Mouse (Mus musculus) intestine, embryonic 16.5 days (tissue): ENCODE measurements around the gene Adgre1. TPM values are rescaled to one million over a fixed set of nuclear protein-coding genes. Genes with fewer than 3 reads are reported as not detected.
A peak's percentile ranks its signal among the peaks of the same experiment; 100 is the strongest.
"Not testable (repeated sequence)": the region's sequence is repeated elsewhere in the genome, so short reads cannot be mapped to it uniquely, and the experiment has no call there.

Experiments used
- ATAC-seq: fragments of 200-750 bp; cut with Nextera tagmentation; 2 replicates; pipeline ENCODE4 v1.8.0; 2017; ENCODE audit warnings: moderate TSS enrichment, moderate library complexity
- H3K27ac ChIP-seq: fragments of 300-500 bp; sonication (generic); 2 replicates; pipeline ENCODE4 v1.5.1; 2014; ENCODE audit warnings: mild to moderate bottlenecking, low read length
- H3K27me3 ChIP-seq: fragments of 300-500 bp; sonication (generic); replicated peaks from 2 replicates; pipeline ENCODE4 v1.6.1; 2014; ENCODE audit warnings: low read length, control low read depth, mixed read lengths; ENCODE audit not compliant: control insufficient read depth, insufficient read depth
- H3K36me3 ChIP-seq: fragments of 300-500 bp; sonication (generic); 2 replicates; pipeline ENCODE4 v1.6.1; 2014; ENCODE audit warnings: low read length, control low read depth; ENCODE audit not compliant: control insufficient read depth, insufficient read depth
- H3K4me1 ChIP-seq: fragments of 300-500 bp; sonication (generic); 2 replicates; pipeline ENCODE4 v1.6.1; 2014; ENCODE audit warnings: low read length, control low read depth, mixed read lengths; ENCODE audit not compliant: control insufficient read depth, insufficient read depth
- H3K4me2 ChIP-seq: fragments of 300-500 bp; sonication (generic); 2 replicates; pipeline ENCODE4 v1.6.1; 2014; ENCODE audit warnings: low read depth, low read length, control low read depth
- H3K4me3 ChIP-seq: fragments of 300-500 bp; sonication (generic); 2 replicates; pipeline ENCODE4 v1.5.1; 2014; ENCODE audit warnings: mild to moderate bottlenecking, low read length
- H3K9ac ChIP-seq: fragments of 300-500 bp; sonication (generic); 2 replicates; pipeline ENCODE4 v1.6.1; 2014; ENCODE audit warnings: low read depth, low read length
- H3K9me3 ChIP-seq: fragments of 300-500 bp; sonication (generic); 2 replicates; pipeline ENCODE4 v1.6.1; 2016; ENCODE audit warnings: low read length, control low read depth; ENCODE audit not compliant: control insufficient read depth
- WGBS: fragments of 180-500 bp; shearing (Covaris S2); extraction: QIAGEN DNeasy Blood & Tissue Kit; methylation state at CpG from one replicate; pipeline ENCODE4 v1.1.7; 2014; 5-methylcytosine and 5-hydroxymethylcytosine counted together
- polyA plus RNA-seq: library from polyadenylated mRNA; unstranded; fragments of >200 nt; fragmentation: Nextera tagmentation; extraction: Ambion mirVana; gene quantifications from 2 replicates; pipeline ENCODE4 v1.2.1, GENCODE M21; 2015

Adgre1 gene
- 5.8 and 6.3 TPM in 2 replicates for polyA plus RNA-seq

DNA sequence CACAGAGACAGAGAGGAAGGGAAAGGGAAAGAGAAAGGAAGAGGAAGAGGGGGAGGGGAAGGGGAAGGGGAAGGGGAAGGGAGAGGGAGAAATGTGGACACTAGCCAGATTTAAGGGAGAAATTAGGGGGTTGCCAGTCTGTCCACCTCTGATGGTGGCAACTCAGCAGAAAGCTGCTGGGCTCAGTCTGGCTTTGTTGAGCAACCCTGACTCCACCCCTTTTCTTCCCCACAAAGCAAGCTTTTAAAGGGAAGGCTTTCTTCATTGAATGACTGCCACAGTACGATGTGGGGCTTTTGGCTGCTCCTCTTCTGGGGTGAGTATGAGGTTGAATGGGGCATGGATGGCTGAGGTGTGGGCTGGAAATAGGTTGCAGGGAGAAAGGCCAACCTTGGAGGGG, at the start of gene Adgre1:
Gene Adgre1, plus strand, starts transcription at position 251 of the 400 bp plus-strand sequence.
- no peaks in the 10 kb centered on the region for H3K36me3 ChIP-seq
- no peak within 1 kb of the TSS for H3K27ac ChIP-seq
- H3K4me1 ChIP-seq = no peaks in the 10 kb centered on the region
- no peaks in the 10 kb centered on the region for H3K9me3 ChIP-seq
- no peak for ATAC-seq
- no peaks in the 10 kb centered on the region for H3K27me3 ChIP-seq
- no peak within 1 kb of the TSS for H3K4me3 ChIP-seq
- no peak within 1 kb of the TSS for H3K4me2 ChIP-seq
- no peak within 1 kb of the TSS for H3K9ac ChIP-seq
- 43% methylated on average over 1 of the region's 1 CpGs for WGBS

DNA sequence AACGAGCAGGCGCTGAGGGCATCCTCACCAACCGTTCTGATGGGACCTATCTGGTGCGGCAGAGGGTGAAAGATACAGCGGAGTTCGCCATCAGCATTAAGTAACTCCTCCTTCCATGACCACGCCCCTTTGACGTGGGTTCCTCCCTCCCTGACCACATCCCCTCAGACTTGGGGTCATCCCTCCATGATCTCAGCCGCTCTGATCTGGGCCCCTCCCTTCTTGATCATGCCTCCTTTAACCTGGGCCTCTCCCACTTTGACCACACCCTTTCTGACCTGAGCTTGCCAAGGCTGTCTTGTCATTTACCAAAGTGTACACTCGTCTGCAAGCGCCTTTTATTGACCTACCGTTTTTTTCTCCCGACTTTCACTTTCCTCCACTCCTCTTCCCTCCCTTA, 46.7 kb upstream of the Adgre1 start:
- Histone ChIP-seq H3K9me3 (no peaks in the 10 kb centered on the region), H3K9ac (no peak overlapping the region), H3K36me3 (no peaks in the 10 kb centered on the region), H3K27me3 (no peaks in the 10 kb centered on the region), H3K4me1 (no peaks in the 10 kb centered on the region), H3K4me3 (no peak overlapping the region; the same call in 1 of the 2 replicates), H3K27ac (no peak overlapping the region), H3K4me2 (no peak overlapping the region)
- 33% methylated on average over 13 of the region's 13 CpGs for WGBS
- 0 out of 2 replicates have a peak, but pooled peaks have one; percentile 73 for ATAC-seq

DNA sequence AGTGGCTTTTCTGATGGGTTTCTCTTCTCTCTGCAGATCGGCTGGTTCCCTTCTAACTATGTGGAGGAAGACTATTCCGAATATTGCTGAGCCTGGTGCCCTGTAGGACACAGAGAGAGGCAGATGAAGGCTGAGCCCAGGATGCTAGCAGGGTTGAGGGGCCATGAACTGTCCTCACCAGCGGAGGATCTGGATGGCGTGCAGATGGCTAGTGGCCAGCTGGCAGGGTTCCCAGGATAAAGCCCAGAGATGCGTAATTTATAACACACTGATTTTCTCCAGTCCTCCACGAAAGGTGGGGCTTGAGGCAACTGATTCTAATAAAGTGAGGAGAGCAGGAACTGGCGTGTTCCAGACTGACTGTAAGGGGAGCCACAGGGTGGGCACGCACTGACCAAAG, 30.9 kb upstream of the Adgre1 start:
- no peaks in the 10 kb centered on the region for H3K36me3 ChIP-seq
- H3K4me2 ChIP-seq = no peak overlapping the region
- 47% methylated on average over 8 of the region's 8 CpGs for WGBS
- H3K4me3 ChIP-seq = no peak overlapping the region
- no peaks in the 10 kb centered on the region for H3K27me3 ChIP-seq
- H3K9ac ChIP-seq = no peak overlapping the region
- ATAC-seq = peak; percentile 26; the same call in 1 of the 2 replicates
- H3K27ac ChIP-seq = no peak overlapping the region
- no peaks in the 10 kb centered on the region for H3K9me3 ChIP-seq
- H3K4me1 ChIP-seq = no peaks in the 10 kb centered on the region

- WGBS = 33% methylated on average over 6 of the region's 6 CpGs
- no peak for ATAC-seq
- H3K36me3 ChIP-seq = no peaks in the 10 kb centered on the region
Measured at GRCm38 (mm10) chr17:57328944-57329343, 29.5 kb upstream of the Adgre1 start.

DNA sequence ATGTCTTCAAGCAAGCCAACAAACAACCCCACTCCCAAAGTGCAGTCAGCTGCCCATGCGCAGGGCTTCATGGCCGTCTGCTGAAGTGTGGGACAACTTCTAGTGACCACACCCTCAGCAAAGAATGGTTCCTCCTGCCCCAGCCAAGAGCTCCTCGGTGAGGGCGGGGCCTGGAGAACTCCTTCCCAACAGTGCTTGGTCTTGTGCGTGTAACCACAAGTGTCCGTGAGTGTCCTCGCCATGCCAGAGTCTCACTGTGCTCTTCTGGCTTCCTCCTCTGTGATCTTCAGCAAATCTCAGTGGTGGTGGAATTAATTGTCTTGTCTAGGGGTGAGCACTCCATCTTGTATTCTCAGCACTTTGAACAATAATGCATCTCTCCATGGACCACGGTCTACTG, 27.5 kb upstream of the Adgre1 start:
- Histone ChIP-seq H3K4me2 (no peak overlapping the region), H3K36me3 (no peaks in the 10 kb centered on the region), H3K4me1 (no peaks in the 10 kb centered on the region), H3K4me3 (no peak overlapping the region), H3K9me3 (no peaks in the 10 kb centered on the region), H3K27me3 (no peaks in the 10 kb centered on the region), H3K9ac (no peak overlapping the region), H3K27ac (no peak overlapping the region)
- 84% methylated on average over 8 of the region's 8 CpGs for WGBS
- ATAC-seq = no peak

More at GRCm38 (mm10) chr17:57328944-57329343, 29.5 kb upstream of the Adgre1 start:
- Histone ChIP-seq H3K9ac (no peak overlapping the region), H3K4me2 (no peak overlapping the region), H3K9me3 (no peaks in the 10 kb centered on the region), H3K27me3 (no peaks in the 10 kb centered on the region), H3K4me3 (no peak overlapping the region), H3K4me1 (no peaks in the 10 kb centered on the region), H3K27ac (no peak overlapping the region)

DNA sequence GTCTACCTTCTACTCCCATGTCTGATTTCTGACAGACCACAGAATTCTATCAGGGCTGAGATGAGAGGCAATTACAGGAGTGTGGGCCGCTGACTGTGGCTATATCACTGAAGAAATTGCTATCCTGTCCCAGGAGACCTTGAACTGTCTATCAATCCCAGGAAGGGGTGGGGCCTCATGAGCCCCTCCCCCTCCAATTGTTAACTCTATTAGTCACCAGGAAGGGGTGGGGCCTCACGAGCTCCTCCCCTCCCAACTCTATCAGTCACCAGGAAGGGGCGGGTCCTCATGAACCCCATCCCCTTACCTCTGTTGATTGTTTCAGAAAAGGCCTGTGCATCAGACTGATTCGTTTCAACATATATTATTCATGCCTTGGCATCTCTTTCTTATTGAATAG, 26.2 kb upstream of the Adgre1 start:
- WGBS = 72% methylated on average over 4 of the region's 4 CpGs
- no peak overlapping the region for H3K27ac ChIP-seq
- no peak overlapping the region for H3K4me2 ChIP-seq

GRCm38 (mm10) chr17:57334001-57334760, 24.3 kb upstream of the Adgre1 start:
- WGBS = 64% methylated on average over 9 of the region's 9 CpGs
- H3K27ac ChIP-seq = no peak overlapping the region
- H3K4me3 ChIP-seq = no peak overlapping the region
- H3K9me3 ChIP-seq = no peaks in the 10 kb centered on the region
- no peak overlapping the region for H3K4me2 ChIP-seq
- no peak overlapping the region for H3K9ac ChIP-seq
- 0 out of 2 replicates have a peak, but pooled peaks cover 2% of the 10 kb centered on the region for H3K27me3 ChIP-seq
- no peak; the same call in 1 of the 2 replicates for ATAC-seq
- H3K4me1 ChIP-seq = no peaks in the 10 kb centered on the region
- H3K36me3 ChIP-seq = no peaks in the 10 kb centered on the region

More for the DNA sequence above, 26.2 kb upstream of the Adgre1 start:
- H3K36me3 ChIP-seq = no peaks in the 10 kb centered on the region
- ATAC-seq = no peak
- H3K4me3 ChIP-seq = no peak overlapping the region
- no peaks in the 10 kb centered on the region for H3K4me1 ChIP-seq
- no peaks in the 10 kb centered on the region for H3K9me3 ChIP-seq
- 0 out of 2 replicates have a peak, but pooled peaks cover 2% of the 10 kb centered on the region for H3K27me3 ChIP-seq
- no peak overlapping the region for H3K9ac ChIP-seq

DNA sequence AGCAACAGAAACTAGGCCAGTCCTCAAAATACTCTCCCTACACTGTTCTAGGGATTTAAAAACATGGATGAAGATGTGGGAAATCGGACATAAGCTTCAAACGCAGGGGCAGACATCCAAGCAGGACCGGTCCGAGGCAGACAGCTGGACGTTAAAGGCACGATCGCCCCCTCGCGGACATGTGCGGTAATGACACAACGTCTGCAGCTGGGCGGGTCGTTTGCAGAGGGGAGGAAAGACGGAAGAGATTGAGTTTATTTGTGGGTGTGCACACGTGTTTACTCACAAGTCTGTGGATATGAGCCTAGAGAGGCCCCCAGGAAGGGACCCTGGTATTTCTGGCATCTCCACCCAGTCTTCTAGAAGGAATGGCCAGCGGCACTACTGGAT, 23.7 kb upstream of the Adgre1 start:
- H3K4me3 ChIP-seq = no peak overlapping the region
- H3K27me3 ChIP-seq = 0 out of 2 replicates have a peak, but pooled peaks cover 2% of the 10 kb centered on the region
- peak; percentile 32 for ATAC-seq
- no peaks in the 10 kb centered on the region for H3K4me1 ChIP-seq
- no peak overlapping the region for H3K9ac ChIP-seq
- no peaks in the 10 kb centered on the region for H3K36me3 ChIP-seq
- H3K27ac ChIP-seq = no peak overlapping the region
- no peaks in the 10 kb centered on the region for H3K9me3 ChIP-seq
- H3K4me2 ChIP-seq = no peak overlapping the region
- 6% methylated on average over 16 of the region's 16 CpGs for WGBS

- not testable (repeated sequence) for H3K9ac ChIP-seq, H3K27me3 ChIP-seq, H3K4me1 ChIP-seq, H3K27ac ChIP-seq, H3K4me3 ChIP-seq, H3K4me2 ChIP-seq, H3K9me3 ChIP-seq, H3K36me3 ChIP-seq
- ATAC-seq = peak; percentile 29; the same call in 1 of the 2 replicates
- WGBS = 70% methylated on average over 9 of the region's 9 CpGs
Measured at GRCm38 (mm10) chr17:57335194-57335593, 23.3 kb upstream of the Adgre1 start.
